Mouse (Mus musculus) MEL (cell line): ENCODE results near the gene Tor1a. TPM values are rescaled to one million over a fixed set of nuclear protein-coding genes. Genes with fewer than 3 reads are reported as not detected.

Experiments
- DNase-seq: peaks from one replicate; pipeline ENCODE4 v3.0.0; 2011; ENCODE audit warnings: low read depth, low spot score
- H3K27ac ChIP-seq: 2 replicates; pipeline ENCODE4 v1.5.1; 2012; ENCODE audit warnings: low read depth, mild to moderate bottlenecking, control low read depth, low read length, moderate library complexity; ENCODE audit not compliant: control insufficient read depth
- H3K27me3 ChIP-seq, 2 experiments: fragments of 150-350 bp in 1 of 2; sonication (generic) in 1 of 2; 2 replicates each; pipeline ENCODE4 v1.6.1; 2012; ENCODE audit warnings: low read length in 2 of 2, mild to moderate bottlenecking in 2 of 2, improper control_type of control experiment in 1 of 2, moderate library complexity in 1 of 2; ENCODE audit not compliant: insufficient read depth in 2 of 2, control insufficient read depth in 1 of 2
- H3K36me3 ChIP-seq, 2 experiments: 2 replicates each; pipeline ENCODE4 v1.6.1; 2012 to 2014; ENCODE audit warnings: low read length in 2 of 2, improper control_type of control experiment in 1 of 2, inconsistent platforms in 1 of 2, mild to moderate bottlenecking in 1 of 2; ENCODE audit not compliant: insufficient read depth in 2 of 2, control insufficient read depth in 1 of 2
- H3K4me1 ChIP-seq, 2 experiments: fragments of 150-350 bp in 1 of 2; sonication (generic) in 1 of 2; 2 replicates each; pipeline ENCODE4 v1.6.1; 2012; ENCODE audit warnings: low read length in 2 of 2, improper control_type of control experiment in 1 of 2, mild to moderate bottlenecking in 1 of 2; ENCODE audit not compliant: insufficient read depth in 2 of 2, control insufficient read depth in 1 of 2
- H3K4me3 ChIP-seq, 2 experiments: fragments of 150-350 bp in 1 of 2; sonication (generic) in 1 of 2; 2 replicates each; pipeline ENCODE4 v1.5.1; 2012; ENCODE audit warnings: low read depth in 2 of 2, low read length in 2 of 2, mild to moderate bottlenecking in 2 of 2, moderate library complexity in 2 of 2, control low read depth in 1 of 2, improper control_type of control experiment in 1 of 2; ENCODE audit not compliant: control insufficient read depth in 1 of 2, insufficient read depth in 1 of 2
- H3K79me2 ChIP-seq: 2 replicates; pipeline ENCODE4 v1.6.1; 2012; ENCODE audit warnings: mild to moderate bottlenecking, low read length, moderate library complexity; ENCODE audit not compliant: control insufficient read depth, poor library complexity, insufficient read depth
- H3K9ac ChIP-seq: 2 replicates; pipeline ENCODE4 v1.6.1; 2012; ENCODE audit warnings: low read depth, mild to moderate bottlenecking, control low read depth, low read length, moderate library complexity; ENCODE audit not compliant: control insufficient read depth, poor library complexity, severe bottlenecking
- H3K9me3 ChIP-seq: fragments of 150-350 bp; sonication (generic); replicated peaks from 2 replicates; pipeline ENCODE4 v1.6.1; 2012; ENCODE audit warnings: mild to moderate bottlenecking, low read length, improper control_type of control experiment, moderate library complexity; ENCODE audit not compliant: insufficient read depth
- BHLHE40 ChIP-seq: IDR thresholded peaks from 2 replicates; pipeline ENCODE4 v1.6.1; 2012; ENCODE audit warnings: low read depth, mild to moderate bottlenecking, inconsistent platforms, low read length, improper control_type of control experiment, borderline replicate concordance
- E2F4 ChIP-seq: IDR thresholded peaks from 2 replicates; pipeline ENCODE4 v1.6.1; 2011; ENCODE audit warnings: low read depth, low read length, improper control_type of control experiment, borderline replicate concordance
- ETS1 ChIP-seq: IDR thresholded peaks from 2 replicates; pipeline ENCODE4 v1.6.1; 2012; ENCODE audit warnings: low read depth, mild to moderate bottlenecking, inconsistent platforms, low read length, improper control_type of control experiment, moderate library complexity
- GABPA ChIP-seq: IDR thresholded peaks from 2 replicates; pipeline ENCODE4 v1.6.1; 2012; ENCODE audit warnings: low read depth, mild to moderate bottlenecking, inconsistent platforms, low read length, improper control_type of control experiment, moderate library complexity
- HCFC1 ChIP-seq: IDR thresholded peaks from 2 replicates; pipeline ENCODE4 v1.6.1; 2012; ENCODE audit warnings: low read depth, mild to moderate bottlenecking, inconsistent platforms, low read length, improper control_type of control experiment, moderate library complexity
- JUND ChIP-seq: IDR thresholded peaks from 2 replicates; pipeline ENCODE4 v1.6.1; 2011; ENCODE audit warnings: low read depth, mild to moderate bottlenecking, improper control_type of control experiment, low read length
- KAT2A ChIP-seq: conservative IDR thresholded peaks from 2 replicates; pipeline ENCODE4 v1.6.1; 2012; ENCODE audit warnings: low read depth, low read length, improper control_type of control experiment, inconsistent platforms
- MAZ ChIP-seq: IDR thresholded peaks from 2 replicates; pipeline ENCODE4 v1.6.1; 2012; ENCODE audit warnings: low read depth, mild to moderate bottlenecking, inconsistent platforms, low read length, improper control_type of control experiment
- MEF2A ChIP-seq: IDR thresholded peaks from 2 replicates; pipeline ENCODE4 v1.6.1; 2014; ENCODE audit warnings: low read depth, mild to moderate bottlenecking, inconsistent platforms, low read length, improper control_type of control experiment; ENCODE audit not compliant: poor library complexity, insufficient replicate concordance, severe bottlenecking; ENCODE audit errors: extremely low read depth
- MXI1 ChIP-seq: IDR thresholded peaks from 2 replicates; pipeline ENCODE4 v1.6.1; 2011; ENCODE audit warnings: mild to moderate bottlenecking, low read depth, low read length, improper control_type of control experiment
- MYB ChIP-seq: IDR thresholded peaks from 2 replicates; pipeline ENCODE4 v1.6.1; 2011; ENCODE audit warnings: mild to moderate bottlenecking, low read depth, low read length, improper control_type of control experiment
- MYC ChIP-seq: IDR thresholded peaks from 2 replicates; pipeline ENCODE4 v1.6.1; 2011; ENCODE audit warnings: low read depth, mild to moderate bottlenecking, low read length, improper control_type of control experiment, moderate library complexity
- NELFE ChIP-seq: IDR thresholded peaks from 2 replicates; pipeline ENCODE4 v1.6.1; 2011; ENCODE audit warnings: low read depth, low read length, improper control_type of control experiment
- POLR2AphosphoS2 ChIP-seq: IDR thresholded peaks from 2 replicates; pipeline ENCODE4 v1.6.1; 2011; ENCODE audit warnings: low read length, improper control_type of control experiment
- POLR2AphosphoS5 ChIP-seq: IDR thresholded peaks from 2 replicates; pipeline ENCODE4 v1.6.1; 2012; ENCODE audit warnings: low read depth, borderline replicate concordance, mild to moderate bottlenecking, inconsistent platforms, low read length, moderate library complexity, mixed read lengths
- RAD21 ChIP-seq: IDR thresholded peaks from 2 replicates; pipeline ENCODE4 v1.6.1; 2011; ENCODE audit warnings: mild to moderate bottlenecking, low read depth, low read length, improper control_type of control experiment
- SMC3 ChIP-seq: IDR thresholded peaks from 2 replicates; pipeline ENCODE4 v1.6.1; 2011; ENCODE audit warnings: low read depth, low read length, improper control_type of control experiment
- TAL1 ChIP-seq: IDR thresholded peaks from 2 replicates; pipeline ENCODE4 v1.6.1; 2012; ENCODE audit warnings: mild to moderate bottlenecking, inconsistent platforms, low read length, moderate library complexity, mixed read lengths
- UBTF ChIP-seq: IDR thresholded peaks from 2 replicates; pipeline ENCODE4 v1.6.1; 2012; ENCODE audit warnings: low read depth, mild to moderate bottlenecking, inconsistent platforms, low read length, improper control_type of control experiment, moderate library complexity, borderline replicate concordance; ENCODE audit not compliant: insufficient read depth
- USF1 ChIP-seq: IDR thresholded peaks from 2 replicates; pipeline ENCODE4 v1.6.1; 2014; ENCODE audit warnings: low read depth, mild to moderate bottlenecking, inconsistent platforms, low read length, improper control_type of control experiment, moderate library complexity
- ZKSCAN1 ChIP-seq: IDR thresholded peaks from 2 replicates; pipeline ENCODE4 v1.6.1; 2012; ENCODE audit warnings: low read depth, mild to moderate bottlenecking, inconsistent platforms, low read length, improper control_type of control experiment, moderate library complexity
- polyA plus RNA-seq, 2 experiments: library from polyadenylated mRNA; stranded (reverse) in 1 of 2; unstranded in 1 of 2; fragments of >175 nt in 1 of 2; fragments of >200 nt in 1 of 2; gene quantifications; 2 replicates each; pipeline versions ENCODE4 v1.2.1 to v1.2.4; 2012; ENCODE audit warnings: low replicate concordance in 2 of 2, low read depth in 1 of 2; ENCODE audit not compliant: insufficient read length in 2 of 2, insufficient read depth in 1 of 2, missing spikeins in 1 of 2
- total RNA-seq: library from RNA; depleted of rRNA; stranded (reverse); fragments of 300-350 nt; gene quantifications from 2 replicates; pipeline ENCODE4 v1.2.3, GENCODE M21; 2012

The Tor1a gene
- total and polyA plus RNA-seq, 3 experiments, result 55.6 to 60.1 TPM; not detected in 1

GRCm38 (mm10) chr2:30995432-30995996 is 27.8 kb upstream of the Tor1a start:
- no peak overlapping the region for H3K9ac ChIP-seq
- TF ChIP-seq MYB (no peak), JUND (no peak), POLR2AphosphoS5 (no peak), ETS1 (no peak), GABPA (no peak), BHLHE40 (no peak), MXI1 (no peak), USF1 (no peak)
- TF ChIP-seq, all 39 proteins: peak for 0
- Histone ChIP-seq H3K27ac (no peak overlapping the region), H3K36me3 (no peaks in the 10 kb centered on the region), H3K27me3 (no peaks in the 10 kb centered on the region), H3K9me3 (no peaks in the 10 kb centered on the region), H3K79me2 (no peaks in the 10 kb centered on the region), H3K4me1 (no peaks in the 10 kb centered on the region), H3K4me3 (no peak overlapping the region)
- DNase-seq, result no peak

- Histone ChIP-seq H3K27ac (no peak overlapping the region), H3K36me3 (no peaks in the 10 kb centered on the region), H3K4me3 (no peak overlapping the region), H3K9me3 (no peaks in the 10 kb centered on the region), H3K9ac (no peak overlapping the region), H3K79me2 (no peaks in the 10 kb centered on the region), H3K27me3 (no peaks in the 10 kb centered on the region), H3K4me1 (no peaks in the 10 kb centered on the region)
- no peak for DNase-seq
- TF ChIP-seq BHLHE40 (no peak), MAZ (no peak), TAL1 (no peak), MEF2A (no peak), E2F4 (no peak), JUND (no peak), SMC3 (no peak), MYC (no peak), UBTF (no peak), NELFE (no peak), MYB (no peak), ZKSCAN1 (no peak), USF1 (no peak), RAD21 (no peak), HCFC1 (no peak), KAT2A (no peak), POLR2AphosphoS2 (no peak)
Measured at GRCm38 (mm10) chr2:30994853-30995252, 27.1 kb upstream of the Tor1a start.
